Mouse (Mus musculus) midbrain, postnatal 0 days (tissue): Measurements from ENCODE around the gene B4galt1. TPM values are rescaled to one million over a fixed set of nuclear protein-coding genes. Genes with fewer than 3 reads are reported as not detected.

Source experiments
- ATAC-seq: fragments of 200-750 bp; cut with Nextera tagmentation; 2 replicates; pipeline ENCODE4 v1.8.0; 2017; ENCODE audit warnings: moderate number of reproducible peaks, mild to moderate bottlenecking, moderate TSS enrichment, moderate library complexity; ENCODE audit not compliant: low FRiP score
- DNase-seq: peaks from one replicate; pipeline ENCODE4 v3.0.0-alpha.2; 2015; ENCODE audit warnings: low spot score
- H3K27ac ChIP-seq: fragments of 300-500 bp; sonication (generic); 2 replicates; pipeline ENCODE4 v1.5.1; 2014; ENCODE audit warnings: low read depth, mild to moderate bottlenecking, low read length, mixed read lengths
- H3K27me3 ChIP-seq: fragments of 300-500 bp; sonication (generic); 2 replicates; pipeline ENCODE4 v1.6.1; 2014; ENCODE audit warnings: low read length, control low read depth, mixed read lengths; ENCODE audit not compliant: insufficient read depth
- H3K36me3 ChIP-seq: fragments of 300-500 bp; sonication (generic); 2 replicates; pipeline ENCODE4 v1.6.1; 2014; ENCODE audit warnings: low read length, control low read depth, mixed read lengths; ENCODE audit not compliant: insufficient read depth
- H3K4me1 ChIP-seq: fragments of 300-500 bp; sonication (generic); 2 replicates; pipeline ENCODE4 v1.6.1; 2014; ENCODE audit warnings: mild to moderate bottlenecking, control low read depth, antibody characterized with exemption, low read length, mixed read lengths; ENCODE audit not compliant: insufficient read depth
- H3K4me2 ChIP-seq: fragments of 300-500 bp; sonication (generic); 2 replicates; pipeline ENCODE4 v1.6.1; 2014; ENCODE audit warnings: low read depth, mild to moderate bottlenecking, low read length, mixed read lengths; ENCODE audit not compliant: poor library complexity, severe bottlenecking
- H3K4me3 ChIP-seq: fragments of 300-500 bp; sonication (generic); 2 replicates; pipeline ENCODE4 v1.5.1; 2014; ENCODE audit warnings: low read depth, mild to moderate bottlenecking, low read length, moderate library complexity
- H3K9ac ChIP-seq: fragments of 300-500 bp; sonication (generic); replicated peaks from 2 replicates; pipeline ENCODE4 v1.6.1; 2014; ENCODE audit warnings: mild to moderate bottlenecking, low read length, moderate library complexity, mixed read lengths; ENCODE audit not compliant: poor library complexity, severe bottlenecking
- H3K9me3 ChIP-seq: fragments of 300-500 bp; sonication (generic); 2 replicates; pipeline ENCODE4 v1.6.1; 2016; ENCODE audit warnings: low read length, control low read depth
- CTCF ChIP-seq: IDR thresholded peaks from 2 replicates; pipeline ENCODE4 v1.5.1; 2016; ENCODE audit warnings: antibody characterized with exemption, mild to moderate bottlenecking
- WGBS: fragments of 180-500 bp; shearing (Covaris S2); extraction: QIAGEN DNeasy Blood & Tissue Kit; methylation state at CpG from one replicate; pipeline ENCODE4 v1.1.7; 2014; 5-methylcytosine and 5-hydroxymethylcytosine counted together
- polyA plus RNA-seq: library from polyadenylated mRNA; unstranded; fragments of >200 nt; fragmentation: Nextera tagmentation; extraction: Ambion mirVana; gene quantifications from 2 replicates; pipeline ENCODE4 v1.2.1, GENCODE M21; 2015
- total RNA-seq: library from RNA; depleted of rRNA; stranded (reverse); fragments of >200 nt; gene quantifications from 2 replicates; pipeline ENCODE4 v1.2.3, GENCODE M21; 2014

Gene B4galt1
- total and polyA plus RNA-seq, 2 experiments from 2014 or later: 5.8 to 10.0 TPM

GRCm38 (mm10) chr4:40834872-40835271 lies 18.9 kb downstream of the B4galt1 start:
- no peaks in the 10 kb centered on the region for H3K4me1 ChIP-seq
- DNase-seq: no peak
- no peak overlapping the region for H3K27ac ChIP-seq
- H3K4me3 ChIP-seq: no peak overlapping the region
- H3K9ac ChIP-seq: no peak overlapping the region
- no peaks in the 10 kb centered on the region for H3K27me3 ChIP-seq
- no peaks in the 10 kb centered on the region for H3K36me3 ChIP-seq
- TF ChIP-seq CTCF: no peak
- WGBS: 91% methylated on average over 5 of the region's 5 CpGs
- no peak overlapping the region for H3K4me2 ChIP-seq
- no peak for ATAC-seq
- H3K9me3 ChIP-seq: no peaks in the 10 kb centered on the region

GRCm38 (mm10) chr4:40834232-40834786 lies 19.5 kb downstream of the B4galt1 start:
- Histone ChIP-seq H3K4me2 (no peak overlapping the region), H3K36me3 (no peaks in the 10 kb centered on the region), H3K27me3 (no peaks in the 10 kb centered on the region), H3K4me1 (no peaks in the 10 kb centered on the region), H3K4me3 (no peak overlapping the region), H3K9ac (no peak overlapping the region), H3K9me3 (no peaks in the 10 kb centered on the region), H3K27ac (no peak overlapping the region)
- TF ChIP-seq CTCF: no peak
- no peak for DNase-seq
- no peak for ATAC-seq
- WGBS: 82% methylated on average over 4 of the region's 4 CpGs

GRCm38 (mm10) chr4:40833381-40834231 lies 20.2 kb downstream of the B4galt1 start:
- Histone ChIP-seq H3K9ac (no peak overlapping the region), H3K4me1 (no peaks in the 10 kb centered on the region), H3K4me2 (no peak overlapping the region), H3K27ac (no peak overlapping the region), H3K27me3 (no peaks in the 10 kb centered on the region), H3K36me3 (no peaks in the 10 kb centered on the region), H3K9me3 (no peaks in the 10 kb centered on the region), H3K4me3 (no peak overlapping the region)
- TF ChIP-seq CTCF: no peak
- ATAC-seq: no peak
- 93% methylated on average over 9 of the region's 9 CpGs for WGBS
- no peak for DNase-seq

- Histone ChIP-seq H3K27me3 (no peaks in the 10 kb centered on the region), H3K27ac (no peak overlapping the region), H3K9me3 (no peaks in the 10 kb centered on the region), H3K4me2 (no peak overlapping the region), H3K4me1 (no peaks in the 10 kb centered on the region), H3K36me3 (no peaks in the 10 kb centered on the region), H3K9ac (no peak overlapping the region), H3K4me3 (no peak overlapping the region)
- ATAC-seq (no peak), DNase-seq (no peak)
- no peak for TF ChIP-seq CTCF
- WGBS: 80% methylated on average over 5 of the region's 5 CpGs
Observed at GRCm38 (mm10) chr4:40830530-40830929, 23.3 kb downstream of the B4galt1 start.

- TF ChIP-seq CTCF: no peak
- no peak for ATAC-seq
- DNase-seq: no peak
- Histone ChIP-seq H3K27me3 (no peaks in the 10 kb centered on the region), H3K27ac (no peak overlapping the region), H3K9ac (no peak overlapping the region), H3K4me1 (no peaks in the 10 kb centered on the region), H3K4me3 (no peak overlapping the region), H3K9me3 (no peaks in the 10 kb centered on the region), H3K4me2 (no peak overlapping the region), H3K36me3 (no peaks in the 10 kb centered on the region)
- WGBS: 80% methylated on average over 13 of the region's 13 CpGs
Observed at GRCm38 (mm10) chr4:40829654-40830400, 24.0 kb downstream of the B4galt1 start.

- no peak for TF ChIP-seq CTCF
- H3K9ac ChIP-seq: no peak overlapping the region
- H3K4me1 ChIP-seq: no peaks in the 10 kb centered on the region
- no peak overlapping the region for H3K4me2 ChIP-seq
- 86% methylated on average over 7 of the region's 7 CpGs for WGBS
- no peaks in the 10 kb centered on the region for H3K36me3 ChIP-seq
- no peak overlapping the region for H3K27ac ChIP-seq
- H3K27me3 ChIP-seq: no peaks in the 10 kb centered on the region
- H3K4me3 ChIP-seq: no peak overlapping the region
- ATAC-seq (no peak), DNase-seq (no peak)
- no peaks in the 10 kb centered on the region for H3K9me3 ChIP-seq
Observed at GRCm38 (mm10) chr4:40828910-40829309, 24.9 kb downstream of the B4galt1 start.
